Mouse (Mus musculus) MEL (cell line): ENCODE measurements around the gene Dvl2. TPM values are rescaled to one million over a fixed set of nuclear protein-coding genes. Genes with fewer than 3 reads are reported as not detected.

Experiments used
- DNase-seq: peaks from one replicate; pipeline ENCODE4 v3.0.0; 2011; ENCODE audit warnings: low read depth, low spot score
- H3K27ac ChIP-seq: 2 replicates; pipeline ENCODE4 v1.5.1; 2012; ENCODE audit warnings: low read depth, mild to moderate bottlenecking, control low read depth, low read length, moderate library complexity; ENCODE audit not compliant: control insufficient read depth
- H3K27me3 ChIP-seq, 2 experiments: fragments of 150-350 bp in 1 of 2; sonication (generic) in 1 of 2; 2 replicates each; pipeline ENCODE4 v1.6.1; 2012; ENCODE audit warnings: low read length in 2 of 2, mild to moderate bottlenecking in 2 of 2, improper control_type of control experiment in 1 of 2, moderate library complexity in 1 of 2; ENCODE audit not compliant: insufficient read depth in 2 of 2, control insufficient read depth in 1 of 2
- H3K36me3 ChIP-seq, 2 experiments: 2 replicates each; pipeline ENCODE4 v1.6.1; 2012 to 2014; ENCODE audit warnings: low read length in 2 of 2, improper control_type of control experiment in 1 of 2, inconsistent platforms in 1 of 2, mild to moderate bottlenecking in 1 of 2; ENCODE audit not compliant: insufficient read depth in 2 of 2, control insufficient read depth in 1 of 2
- H3K4me1 ChIP-seq, 2 experiments: fragments of 150-350 bp in 1 of 2; sonication (generic) in 1 of 2; 2 replicates each; pipeline ENCODE4 v1.6.1; 2012; ENCODE audit warnings: low read length in 2 of 2, improper control_type of control experiment in 1 of 2, mild to moderate bottlenecking in 1 of 2; ENCODE audit not compliant: insufficient read depth in 2 of 2, control insufficient read depth in 1 of 2
- H3K4me3 ChIP-seq, 2 experiments: fragments of 150-350 bp in 1 of 2; sonication (generic) in 1 of 2; 2 replicates each; pipeline ENCODE4 v1.5.1; 2012; ENCODE audit warnings: low read depth in 2 of 2, low read length in 2 of 2, mild to moderate bottlenecking in 2 of 2, moderate library complexity in 2 of 2, control low read depth in 1 of 2, improper control_type of control experiment in 1 of 2; ENCODE audit not compliant: control insufficient read depth in 1 of 2, insufficient read depth in 1 of 2
- H3K79me2 ChIP-seq: 2 replicates; pipeline ENCODE4 v1.6.1; 2012; ENCODE audit warnings: mild to moderate bottlenecking, low read length, moderate library complexity; ENCODE audit not compliant: control insufficient read depth, poor library complexity, insufficient read depth
- H3K9ac ChIP-seq: 2 replicates; pipeline ENCODE4 v1.6.1; 2012; ENCODE audit warnings: low read depth, mild to moderate bottlenecking, control low read depth, low read length, moderate library complexity; ENCODE audit not compliant: control insufficient read depth, poor library complexity, severe bottlenecking
- H3K9me3 ChIP-seq: fragments of 150-350 bp; sonication (generic); replicated peaks from 2 replicates; pipeline ENCODE4 v1.6.1; 2012; ENCODE audit warnings: mild to moderate bottlenecking, low read length, improper control_type of control experiment, moderate library complexity; ENCODE audit not compliant: insufficient read depth
- BHLHE40 ChIP-seq: IDR thresholded peaks from 2 replicates; pipeline ENCODE4 v1.6.1; 2012; ENCODE audit warnings: low read depth, mild to moderate bottlenecking, inconsistent platforms, low read length, improper control_type of control experiment, borderline replicate concordance
- CHD2 ChIP-seq: IDR thresholded peaks from 2 replicates; pipeline ENCODE4 v1.6.1; 2011; ENCODE audit warnings: low read length, improper control_type of control experiment
- E2F4 ChIP-seq: IDR thresholded peaks from 2 replicates; pipeline ENCODE4 v1.6.1; 2011; ENCODE audit warnings: low read depth, low read length, improper control_type of control experiment, borderline replicate concordance
- ELF1 ChIP-seq: IDR thresholded peaks from 2 replicates; pipeline ENCODE4 v1.6.1; 2014; ENCODE audit warnings: low read depth, mild to moderate bottlenecking, inconsistent platforms, low read length, improper control_type of control experiment, moderate library complexity
- EP300 ChIP-seq, 2 experiments: IDR thresholded peaks; 2 replicates each; pipeline ENCODE4 v1.6.1; 2011; ENCODE audit warnings: improper control_type of control experiment in 2 of 2, low read length in 2 of 2, low read depth in 1 of 2, mild to moderate bottlenecking in 1 of 2
- ETS1 ChIP-seq: IDR thresholded peaks from 2 replicates; pipeline ENCODE4 v1.6.1; 2012; ENCODE audit warnings: low read depth, mild to moderate bottlenecking, inconsistent platforms, low read length, improper control_type of control experiment, moderate library complexity
- GABPA ChIP-seq: IDR thresholded peaks from 2 replicates; pipeline ENCODE4 v1.6.1; 2012; ENCODE audit warnings: low read depth, mild to moderate bottlenecking, inconsistent platforms, low read length, improper control_type of control experiment, moderate library complexity
- HCFC1 ChIP-seq: IDR thresholded peaks from 2 replicates; pipeline ENCODE4 v1.6.1; 2012; ENCODE audit warnings: low read depth, mild to moderate bottlenecking, inconsistent platforms, low read length, improper control_type of control experiment, moderate library complexity
- KAT2A ChIP-seq: conservative IDR thresholded peaks from 2 replicates; pipeline ENCODE4 v1.6.1; 2012; ENCODE audit warnings: low read depth, low read length, improper control_type of control experiment, inconsistent platforms
- MAFK ChIP-seq: IDR thresholded peaks from 2 replicates; pipeline ENCODE4 v1.6.1; 2011; ENCODE audit warnings: low read depth, mild to moderate bottlenecking, low read length, improper control_type of control experiment, borderline replicate concordance
- MAX ChIP-seq: IDR thresholded peaks from 2 replicates; pipeline ENCODE4 v1.6.1; 2011; ENCODE audit warnings: low read length, improper control_type of control experiment
- MXI1 ChIP-seq: IDR thresholded peaks from 2 replicates; pipeline ENCODE4 v1.6.1; 2011; ENCODE audit warnings: mild to moderate bottlenecking, low read depth, low read length, improper control_type of control experiment
- MYB ChIP-seq: IDR thresholded peaks from 2 replicates; pipeline ENCODE4 v1.6.1; 2011; ENCODE audit warnings: mild to moderate bottlenecking, low read depth, low read length, improper control_type of control experiment
- MYC ChIP-seq: IDR thresholded peaks from 2 replicates; pipeline ENCODE4 v1.6.1; 2011; ENCODE audit warnings: low read depth, mild to moderate bottlenecking, low read length, improper control_type of control experiment, moderate library complexity
- NELFE ChIP-seq: IDR thresholded peaks from 2 replicates; pipeline ENCODE4 v1.6.1; 2011; ENCODE audit warnings: low read depth, low read length, improper control_type of control experiment
- POLR2A ChIP-seq, 2 experiments: IDR thresholded peaks; 2 replicates each; pipeline ENCODE4 v1.6.1; 2011 to 2012; ENCODE audit warnings: low read length in 2 of 2, mild to moderate bottlenecking in 2 of 2, control low read depth in 1 of 2, improper control_type of control experiment in 1 of 2, low read depth in 1 of 2, moderate library complexity in 1 of 2; ENCODE audit not compliant: control insufficient read depth in 1 of 2, insufficient read depth in 1 of 2, poor library complexity in 1 of 2
- POLR2AphosphoS2 ChIP-seq: IDR thresholded peaks from 2 replicates; pipeline ENCODE4 v1.6.1; 2011; ENCODE audit warnings: low read length, improper control_type of control experiment
- POLR2AphosphoS5 ChIP-seq: IDR thresholded peaks from 2 replicates; pipeline ENCODE4 v1.6.1; 2012; ENCODE audit warnings: low read depth, borderline replicate concordance, mild to moderate bottlenecking, inconsistent platforms, low read length, moderate library complexity, mixed read lengths
- RAD21 ChIP-seq: IDR thresholded peaks from 2 replicates; pipeline ENCODE4 v1.6.1; 2011; ENCODE audit warnings: mild to moderate bottlenecking, low read depth, low read length, improper control_type of control experiment
- RCOR1 ChIP-seq: IDR thresholded peaks from 2 replicates; pipeline ENCODE4 v1.6.1; 2012; ENCODE audit warnings: low read depth, mild to moderate bottlenecking, inconsistent platforms, low read length, improper control_type of control experiment
- SMC3 ChIP-seq: IDR thresholded peaks from 2 replicates; pipeline ENCODE4 v1.6.1; 2011; ENCODE audit warnings: low read depth, low read length, improper control_type of control experiment
- TAL1 ChIP-seq: IDR thresholded peaks from 2 replicates; pipeline ENCODE4 v1.6.1; 2012; ENCODE audit warnings: mild to moderate bottlenecking, inconsistent platforms, low read length, moderate library complexity, mixed read lengths
- TBP ChIP-seq: IDR thresholded peaks from 2 replicates; pipeline ENCODE4 v1.8.0; 2011; ENCODE audit warnings: low read depth, low read length, improper control_type of control experiment
- TCF12 ChIP-seq: IDR thresholded peaks from 2 replicates; pipeline ENCODE4 v1.6.1; 2014; ENCODE audit warnings: low read depth, mild to moderate bottlenecking, inconsistent platforms, low read length, improper control_type of control experiment, moderate library complexity
- UBTF ChIP-seq: IDR thresholded peaks from 2 replicates; pipeline ENCODE4 v1.6.1; 2012; ENCODE audit warnings: low read depth, mild to moderate bottlenecking, inconsistent platforms, low read length, improper control_type of control experiment, moderate library complexity, borderline replicate concordance; ENCODE audit not compliant: insufficient read depth
- USF1 ChIP-seq: IDR thresholded peaks from 2 replicates; pipeline ENCODE4 v1.6.1; 2014; ENCODE audit warnings: low read depth, mild to moderate bottlenecking, inconsistent platforms, low read length, improper control_type of control experiment, moderate library complexity
- USF2 ChIP-seq, 2 experiments: IDR thresholded peaks; 2 replicates each; pipeline ENCODE4 v1.6.1; 2011 to 2012; ENCODE audit warnings: improper control_type of control experiment in 2 of 2, low read length in 2 of 2, borderline replicate concordance in 1 of 2, inconsistent platforms in 1 of 2, low read depth in 1 of 2, mild to moderate bottlenecking in 1 of 2; ENCODE audit not compliant: insufficient read depth in 1 of 2
- ZNF384 ChIP-seq: IDR thresholded peaks from 2 replicates; pipeline ENCODE4 v1.6.1; 2012; ENCODE audit warnings: low read depth, mild to moderate bottlenecking, inconsistent platforms, low read length, improper control_type of control experiment
- polyA plus RNA-seq, 2 experiments: library from polyadenylated mRNA; stranded (reverse) in 1 of 2; unstranded in 1 of 2; fragments of >175 nt in 1 of 2; fragments of >200 nt in 1 of 2; gene quantifications; 2 replicates each; pipeline versions ENCODE4 v1.2.1 to v1.2.4; 2012; ENCODE audit warnings: low replicate concordance in 2 of 2, low read depth in 1 of 2; ENCODE audit not compliant: insufficient read length in 2 of 2, insufficient read depth in 1 of 2, missing spikeins in 1 of 2
- total RNA-seq: library from RNA; depleted of rRNA; stranded (reverse); fragments of 300-350 nt; gene quantifications from 2 replicates; pipeline ENCODE4 v1.2.3, GENCODE M21; 2012

Gene Dvl2
- total and polyA plus RNA-seq, 3 experiments: 38.5 to 40.1 TPM; not detected in 1

DNA sequence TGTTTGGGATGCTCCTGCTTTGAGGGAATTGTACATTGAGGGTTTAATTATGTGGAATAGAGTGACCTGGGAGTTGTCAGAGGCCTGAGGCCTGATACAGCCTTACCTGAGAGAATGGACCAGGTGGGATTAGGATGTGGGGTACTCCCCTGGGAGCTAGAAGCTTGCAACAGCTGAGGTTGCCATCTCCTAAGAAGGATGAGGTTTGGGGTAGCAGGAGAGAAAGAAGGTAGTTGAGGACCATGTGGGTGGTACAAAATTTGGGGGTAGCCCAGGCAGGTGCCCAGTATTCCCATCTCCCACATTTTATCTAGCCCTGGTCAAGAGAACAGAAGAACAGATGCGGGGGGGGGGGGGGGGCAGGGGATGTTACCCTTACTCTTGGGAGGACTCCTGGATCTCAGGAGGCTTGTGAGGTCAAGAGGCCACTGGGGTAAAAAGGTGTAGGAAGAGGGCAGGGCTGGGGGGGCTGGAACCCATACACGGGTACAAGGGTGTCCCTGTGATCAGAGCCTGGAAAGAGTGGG lies 19.2 kb downstream of the Dvl2 start:
- DNase-seq: peak; percentile 29
- no peak for TF ChIP-seq MXI1
- no peak for TF ChIP-seq MAFK
- TF ChIP-seq TAL1: no peak
- TF ChIP-seq RCOR1: no peak
- TF ChIP-seq ETS1: no peak
- no peak for TF ChIP-seq ZNF384
- no peak for TF ChIP-seq POLR2AphosphoS5
- no peak for TF ChIP-seq POLR2AphosphoS2
- no peak for TF ChIP-seq EP300 (IDR thresholded peaks at IDR 0.05; ENCODE audit: low read depth in 1 of 2, low read length in 2 of 2)
- TF ChIP-seq MYB: no peak
- no peak for TF ChIP-seq GABPA
- TF ChIP-seq E2F4: no peak
- TF ChIP-seq TCF12: no peak
- Histone ChIP-seq H3K27ac (peak overlapping the region; percentile 67), H3K4me1 (peaks cover 6 to 35% of the 10 kb centered on the region in 2 experiments), H3K9me3 (no peaks in the 10 kb centered on the region), H3K27me3 (no peaks in the 10 kb centered on the region), H3K79me2 (peaks cover 28% of the 10 kb centered on the region), H3K4me3 (peak overlapping the region; percentile 54 to 56), H3K9ac (peak overlapping the region; percentile 70), H3K36me3 (peaks cover 0 to 37% of the 10 kb centered on the region in 2 experiments; a peak in 2 of 4 replicates)

- H3K4me1 ChIP-seq: peaks cover 6 to 34% of the 10 kb centered on the region in 2 experiments
- H3K27ac ChIP-seq: peak overlapping the region; percentile 75
- peak overlapping the region; percentile 70 for H3K9ac ChIP-seq
- H3K36me3 ChIP-seq: peaks cover 0 to 36% of the 10 kb centered on the region in 2 experiments; a peak in 2 of 4 replicates
- peaks cover 25% of the 10 kb centered on the region for H3K79me2 ChIP-seq
- peak overlapping the region; percentile 54 to 56 for H3K4me3 ChIP-seq
- DNase-seq: peak; percentile 72
- no peaks in the 10 kb centered on the region for H3K27me3 ChIP-seq
- H3K9me3 ChIP-seq: no peaks in the 10 kb centered on the region
- TF ChIP-seq HCFC1 (no peak), USF2 (IDR thresholded peaks at IDR 0.05; ENCODE audit: borderline replicate concordance in 1 of 2, insufficient read depth in 1 of 2, low read depth in 1 of 2, low read length in 2 of 2) (no peak), RAD21 (no peak), EP300 (IDR thresholded peaks at IDR 0.05; ENCODE audit: low read depth in 1 of 2, low read length in 2 of 2) (no peak), USF1 (no peak), NELFE (no peak), MAFK (no peak), TAL1 (no peak), ELF1 (no peak), MYC (peak; percentile 72; the same call in 1 of the 2 replicates), MAX (peak; percentile 79), SMC3 (no peak), BHLHE40 (peak; percentile 64; the same call in 1 of the 2 replicates), RCOR1 (no peak), POLR2A (IDR thresholded peaks at IDR 0.05; ENCODE audit: control insufficient read depth in 1 of 2, insufficient read depth in 1 of 2, low read depth in 1 of 2, low read length in 2 of 2, poor library complexity in 1 of 2) (peak in 1 of 2 experiments; percentile 51; a peak in 2 of 4 replicates), POLR2AphosphoS2 (no peak), CHD2 (no peak), ETS1 (no peak), KAT2A (no peak), GABPA (no peak), E2F4 (no peak), TBP (peak; percentile 42; the same call in 1 of the 2 replicates), UBTF (no peak), MYB (no peak)
These were observed 19.7 kb downstream of the Dvl2 start for GRCm38 (mm10) chr11:70020022-70020631.
